Mouse (Mus musculus): ENCODE measurements around the gene Ccdc7a.
A peak's percentile ranks its signal among the peaks of the same experiment; 100 is the strongest.
"Not testable (repeated sequence)": the region's sequence is repeated elsewhere in the genome, so short reads cannot be mapped to it uniquely, and the experiment has no call there.

The Ccdc7a gene

DNA sequence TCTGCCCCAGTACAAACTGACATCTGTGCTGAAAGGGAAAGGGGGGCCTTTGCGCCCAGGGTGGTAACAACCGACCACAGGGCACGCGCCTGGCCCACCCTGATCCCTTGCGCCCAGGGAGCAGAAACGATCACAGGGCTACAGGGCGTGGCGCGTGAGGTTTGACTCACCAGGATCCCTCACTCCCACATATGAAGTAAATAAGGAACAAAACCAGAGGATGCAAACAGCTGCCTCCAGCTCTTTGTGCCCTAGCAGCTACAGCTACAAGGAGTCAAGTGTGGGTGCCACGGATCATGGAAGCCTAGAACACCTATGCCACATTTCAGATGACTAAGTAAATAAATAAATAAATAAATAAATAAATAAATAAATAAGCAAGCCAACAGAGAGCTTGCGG is at the start of gene Ccdc7a:
Ccdc7a (minus strand) TSS at position 101 of the 400 bp plus-strand sequence.
- DNase-seq (ENCODE audit: low spot score) = not testable (repeated sequence)

DNA sequence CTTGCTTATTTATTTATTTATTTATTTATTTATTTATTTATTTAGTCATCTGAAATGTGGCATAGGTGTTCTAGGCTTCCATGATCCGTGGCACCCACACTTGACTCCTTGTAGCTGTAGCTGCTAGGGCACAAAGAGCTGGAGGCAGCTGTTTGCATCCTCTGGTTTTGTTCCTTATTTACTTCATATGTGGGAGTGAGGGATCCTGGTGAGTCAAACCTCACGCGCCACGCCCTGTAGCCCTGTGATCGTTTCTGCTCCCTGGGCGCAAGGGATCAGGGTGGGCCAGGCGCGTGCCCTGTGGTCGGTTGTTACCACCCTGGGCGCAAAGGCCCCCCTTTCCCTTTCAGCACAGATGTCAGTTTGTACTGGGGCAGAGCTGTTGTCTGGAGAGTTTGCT is 1.5 kb upstream of the Ccdc7a start, which contains the start of gene Ccdc7b:
Ccdc7b (plus strand) TSS at position 301 of the 400 bp plus-strand sequence.
- not testable (repeated sequence) for DNase-seq (ENCODE audit: low spot score)

DNA sequence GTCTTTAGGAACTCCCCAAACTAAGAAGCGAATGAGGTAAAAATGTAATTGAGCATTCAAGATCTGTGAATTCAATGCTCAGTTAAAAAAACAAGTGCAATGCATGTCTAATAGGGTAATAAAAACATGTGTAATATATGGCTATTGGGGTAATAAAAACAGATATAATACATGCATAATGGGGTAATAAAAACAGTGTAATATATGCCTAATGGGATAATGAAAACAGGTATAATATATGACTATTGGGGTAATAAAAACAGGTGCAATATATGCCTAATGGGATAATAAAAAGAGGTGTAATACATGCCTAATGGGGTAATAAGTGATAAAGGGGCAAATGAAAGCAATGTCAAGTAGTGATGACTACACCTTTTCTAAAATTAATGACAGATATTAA is 73.9 kb downstream of the Ccdc7a start:
- no peak for DNase-seq (ENCODE audit: low spot score)

DNA sequence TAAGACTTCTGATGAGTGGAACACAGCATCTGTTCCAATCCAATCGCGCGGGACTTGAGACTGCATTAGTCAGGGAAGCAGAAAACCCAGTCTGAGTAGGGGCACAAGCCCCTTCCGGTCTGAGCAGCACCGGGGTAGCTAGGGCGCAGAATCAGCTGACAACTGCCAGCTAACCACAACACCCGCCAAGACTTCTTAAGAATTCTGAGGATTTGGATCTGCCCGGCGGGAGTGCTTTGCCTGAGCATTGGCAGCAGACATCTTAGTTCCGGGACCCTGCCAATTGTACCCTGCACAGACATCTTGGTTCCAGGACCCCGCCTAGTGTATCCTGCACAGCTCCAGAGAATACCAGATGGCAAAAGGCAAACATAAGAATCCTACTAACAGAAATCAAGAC is 116.4 kb downstream of the Ccdc7a start:
- not testable (repeated sequence) for DNase-seq (ENCODE audit: low spot score)

DNA sequence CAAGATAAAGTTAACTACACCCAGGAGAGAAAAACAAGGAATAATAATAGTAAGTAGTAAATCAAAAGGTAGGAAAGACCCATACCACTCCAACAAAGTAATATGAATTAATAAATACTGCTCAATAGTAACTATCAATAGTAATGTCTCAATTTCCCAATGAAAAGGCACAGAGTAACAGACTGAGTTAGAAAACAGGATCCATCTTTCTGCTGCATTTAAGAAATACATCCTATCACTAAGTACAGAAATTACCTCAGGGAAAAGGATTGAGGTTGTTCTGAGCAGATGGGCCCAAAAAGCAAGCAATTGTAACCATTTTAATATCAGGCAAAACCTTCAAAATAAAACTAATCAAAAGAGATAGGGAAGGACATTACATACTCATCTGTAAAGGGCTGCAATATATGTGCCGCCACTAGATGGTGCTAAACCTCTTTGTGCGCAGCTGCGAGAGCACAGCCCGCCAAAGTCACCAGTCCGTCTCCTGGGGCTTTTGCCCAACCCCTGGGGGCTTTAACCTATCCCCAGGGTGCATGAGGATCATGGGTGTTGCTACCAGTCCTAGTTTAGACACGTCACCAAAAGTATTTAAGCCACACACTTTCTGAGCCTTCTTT is 124.2 kb downstream of the Ccdc7a start:
- peak; percentile 10 for DNase-seq (ENCODE audit: low spot score)

DNA sequence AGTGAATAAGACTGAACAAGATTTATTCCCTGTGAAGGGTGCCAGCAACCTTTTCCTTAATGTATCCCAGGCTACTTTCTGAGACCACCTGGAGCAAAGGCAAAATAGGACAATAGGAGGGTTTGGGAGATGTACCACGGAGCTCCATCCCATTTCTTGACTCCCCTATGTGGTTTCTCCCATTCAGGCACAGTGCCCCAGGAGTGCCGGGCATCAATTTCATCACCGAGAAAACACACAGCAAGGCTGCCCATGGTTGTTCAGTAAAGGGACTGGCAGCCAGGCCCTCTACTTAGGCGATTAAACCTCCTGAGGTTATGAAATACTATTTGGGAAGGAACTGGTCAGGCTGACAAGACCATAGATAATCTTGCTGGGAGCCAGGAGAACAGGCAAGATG is 131.9 kb downstream of the Ccdc7a start:
- DNase-seq (ENCODE audit: low spot score) = no peak

DNA sequence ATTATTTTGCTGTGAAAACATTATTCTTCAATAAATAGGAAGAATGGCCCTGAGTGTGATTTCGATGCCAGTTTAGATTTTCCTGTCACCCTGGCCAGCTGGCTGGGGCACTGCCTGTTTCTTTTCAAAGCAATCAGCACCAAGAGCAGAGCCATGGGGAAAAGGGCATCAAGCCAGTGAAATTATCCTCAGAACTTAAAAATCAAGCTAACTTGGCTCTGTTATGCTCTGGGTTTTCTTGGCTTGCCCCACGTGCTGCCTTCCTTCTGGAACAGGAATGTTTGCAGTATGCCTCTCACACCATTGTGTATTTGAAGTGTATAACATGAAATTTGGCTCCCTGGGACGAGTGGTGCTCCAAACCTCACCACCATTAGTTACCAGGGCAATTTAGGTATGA is 182.6 kb downstream of the Ccdc7a start:
- DNase-seq (ENCODE audit: low spot score) = no peak

DNA sequence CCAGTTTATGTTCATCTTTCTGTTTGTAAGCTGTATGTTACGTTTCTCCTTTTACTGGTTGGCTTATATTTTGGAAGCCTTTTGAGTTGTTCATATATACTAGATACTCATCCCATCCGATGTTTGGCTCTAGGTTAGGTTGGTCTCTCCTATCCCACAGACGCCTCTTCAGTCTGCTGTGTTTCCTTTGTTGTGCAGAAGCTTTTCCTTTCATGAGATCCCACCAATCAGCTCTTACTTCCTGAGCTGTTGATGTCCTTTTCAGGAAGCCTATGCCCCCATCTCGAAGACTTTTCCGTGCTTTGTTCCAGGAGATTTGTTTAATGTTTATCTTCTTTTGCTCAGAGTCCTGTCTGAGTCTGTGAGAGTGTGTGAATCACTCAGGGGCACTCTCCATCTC is 221.6 kb downstream of the Ccdc7a start:
- no peak for DNase-seq (ENCODE audit: low spot score)

DNA sequence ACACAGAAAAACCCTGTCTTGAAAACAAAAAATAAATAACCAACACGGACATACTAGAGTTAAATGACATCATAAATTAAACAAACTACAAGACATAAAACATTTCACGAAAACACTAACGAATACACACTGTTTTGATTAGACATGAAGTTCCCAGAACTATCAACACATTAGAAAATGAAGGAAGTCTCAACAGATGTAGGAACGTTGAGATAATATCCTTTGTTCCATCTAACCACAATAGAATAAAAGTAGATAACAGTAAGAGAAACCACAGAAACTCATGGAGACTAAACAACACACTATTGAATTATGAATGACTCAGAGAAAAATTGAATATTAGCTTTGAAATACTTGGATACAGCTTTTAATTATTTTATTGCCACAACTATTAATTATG is 252.8 kb downstream of the Ccdc7a start:
- no peak for DNase-seq (ENCODE audit: low spot score)

DNA sequence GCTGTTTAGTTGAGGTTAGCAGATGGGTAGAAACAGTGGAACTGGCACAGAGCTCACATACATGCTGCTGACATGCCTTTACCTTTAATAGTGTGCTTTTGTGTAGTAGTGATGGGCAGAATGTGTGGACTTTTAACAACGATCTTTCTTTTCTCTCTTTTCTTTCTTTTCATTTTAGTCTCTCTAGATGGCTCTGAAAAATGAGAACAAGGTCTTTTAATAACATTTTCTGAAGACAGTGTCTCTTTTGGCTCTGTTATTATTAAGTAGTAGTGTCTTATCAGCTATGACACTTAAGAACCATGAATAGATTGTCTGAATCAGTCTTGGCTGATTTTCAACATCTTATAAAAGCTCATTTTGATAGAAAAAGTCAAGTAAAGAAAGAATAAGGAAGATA is 266.7 kb downstream of the Ccdc7a start, which contains the start of gene Gm3952:
Gm3952 (minus strand) TSS at position 101 of the 400 bp plus-strand sequence.
- DNase-seq (ENCODE audit: low spot score) = no peak

DNA sequence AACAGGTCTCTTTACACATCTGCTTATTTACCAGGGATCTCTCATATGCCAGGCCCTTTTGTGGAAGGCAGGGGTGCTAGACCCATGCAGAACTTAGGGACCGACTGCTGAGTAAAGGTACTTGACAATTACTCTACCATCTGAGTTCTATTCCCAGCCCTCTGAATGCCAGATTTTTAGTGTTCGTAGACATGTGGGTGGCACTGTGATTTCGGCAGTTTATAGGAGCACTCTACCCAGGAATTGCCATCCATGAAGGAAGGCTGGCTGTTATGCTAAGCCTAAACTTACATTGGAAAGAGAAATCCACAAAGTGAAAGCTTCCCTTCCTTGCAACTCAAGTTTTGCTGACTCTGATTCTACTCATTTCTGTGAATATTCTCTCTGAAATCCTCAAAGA is 329.6 kb downstream of the Ccdc7a start:
- DNase-seq (ENCODE audit: low spot score) = no peak

DNA sequence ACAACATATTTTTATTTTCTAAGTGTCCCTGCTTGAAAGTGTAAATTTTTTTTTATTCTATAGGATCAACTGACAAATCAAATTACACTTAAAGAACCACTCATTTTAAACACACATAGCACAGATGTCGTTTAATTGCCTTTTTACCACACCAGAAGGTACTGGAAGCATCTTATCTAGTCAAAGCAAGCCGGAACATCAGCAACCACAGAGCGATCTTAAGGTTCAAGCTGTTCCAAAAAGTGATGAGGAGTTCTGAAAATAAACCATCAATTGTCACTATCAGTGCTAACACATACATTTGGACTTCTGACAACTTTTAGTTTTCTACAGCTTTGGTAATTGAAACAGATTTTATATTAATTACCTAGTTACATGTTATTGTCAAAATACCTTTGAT is 331.2 kb downstream of the Ccdc7a start:
- DNase-seq (ENCODE audit: low spot score) = no peak

DNA sequence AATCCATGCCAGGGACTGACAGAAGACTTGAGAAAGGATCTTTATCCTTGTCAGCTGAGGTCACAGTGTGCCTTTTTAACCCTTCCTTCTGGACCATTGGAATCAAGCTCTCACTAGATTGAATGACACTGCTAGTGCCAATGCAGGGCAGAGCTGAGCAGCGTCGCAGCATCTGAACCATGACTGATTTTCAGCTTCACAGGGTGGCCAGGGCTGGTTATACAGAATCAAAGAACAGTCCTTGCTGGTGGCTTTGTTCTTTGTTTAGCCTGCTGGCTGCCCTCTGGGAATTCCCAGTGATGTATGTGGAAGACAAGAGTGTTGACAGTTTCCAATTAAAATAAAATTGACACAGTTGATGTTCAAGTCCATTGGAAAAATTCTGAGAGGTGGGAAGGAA is 333.1 kb downstream of the Ccdc7a start:
- DNase-seq (ENCODE audit: low spot score) = no peak

DNA sequence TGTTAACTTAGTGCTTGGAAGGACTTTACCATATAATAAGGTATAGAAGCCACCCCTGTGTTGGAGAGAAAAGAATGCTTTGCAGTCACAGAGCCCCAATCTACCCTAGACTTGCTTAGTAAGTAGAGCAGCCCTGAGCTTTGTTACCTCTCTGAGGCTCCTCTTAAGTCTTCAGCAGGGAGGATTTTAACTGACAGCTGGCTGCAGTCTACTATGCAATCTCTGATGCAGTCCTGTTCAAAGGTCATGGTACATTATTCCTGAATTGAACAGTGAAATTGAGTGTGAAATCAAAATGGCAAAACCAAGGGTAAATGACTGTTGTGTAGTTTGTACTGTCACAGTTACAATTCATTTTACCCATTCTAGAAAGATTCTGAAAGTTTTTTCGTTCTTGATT is 338.1 kb downstream of the Ccdc7a start:
- no peak for DNase-seq (ENCODE audit: low spot score)

DNA sequence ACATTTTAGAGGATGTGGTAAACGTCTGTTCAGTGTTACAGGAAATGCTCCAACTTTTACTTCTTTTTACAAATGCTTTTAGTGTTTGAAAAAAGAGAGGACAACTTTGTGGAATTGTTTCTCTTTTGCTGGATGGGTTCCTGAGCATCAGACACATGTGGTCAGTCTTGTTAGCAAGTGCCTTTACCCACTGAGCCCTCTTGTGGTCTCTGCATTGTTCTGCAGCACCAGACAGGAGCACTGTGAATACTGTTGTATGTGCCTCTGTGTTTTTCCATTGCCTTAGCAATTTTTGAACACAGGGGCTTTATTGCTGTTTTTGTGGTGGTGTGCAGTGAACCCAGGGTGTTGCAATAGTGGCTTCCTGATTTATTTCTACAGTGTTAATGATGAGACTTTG is 340.5 kb downstream of the Ccdc7a start:
- no peak for DNase-seq (ENCODE audit: low spot score)

DNA sequence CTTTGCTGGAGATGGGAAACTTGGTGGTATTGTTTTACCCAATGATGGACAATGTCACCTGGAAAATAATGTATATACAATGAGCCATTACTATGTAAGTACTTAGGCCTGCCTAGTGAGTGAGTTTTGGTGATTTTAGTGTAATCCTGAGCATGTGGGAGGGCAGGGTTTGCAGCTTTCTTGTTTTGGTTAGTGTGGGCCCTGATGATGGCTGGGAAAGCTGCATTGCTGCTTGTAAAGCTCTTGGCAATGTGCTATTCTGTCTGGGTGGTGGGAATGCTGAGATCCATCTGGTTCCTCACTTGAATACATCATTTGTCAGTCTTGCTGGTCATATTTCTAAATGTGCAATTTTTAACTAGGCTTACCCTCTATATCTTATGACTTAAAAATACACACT is 349.1 kb downstream of the Ccdc7a start:
- DNase-seq (ENCODE audit: low spot score) = peak; percentile 16

DNA sequence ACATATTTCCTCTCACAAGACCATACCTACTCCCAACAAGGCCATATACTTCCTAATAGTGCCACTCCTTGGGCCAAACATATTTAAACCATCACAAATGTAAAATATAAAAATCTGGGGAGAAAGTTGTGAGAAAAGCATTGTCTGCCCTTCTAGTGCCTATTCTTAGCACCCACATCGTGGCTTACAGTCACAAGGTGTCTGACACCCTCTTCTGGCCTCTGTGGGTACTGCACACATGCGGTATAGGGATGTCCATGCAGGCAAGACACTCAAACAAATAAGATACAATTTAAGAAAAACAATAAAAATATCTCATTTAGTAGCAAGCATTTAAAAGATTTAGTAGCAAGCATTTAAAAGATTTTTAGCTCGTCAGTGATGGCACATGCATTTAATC is 356.1 kb downstream of the Ccdc7a start:
- DNase-seq (ENCODE audit: low spot score) = peak; percentile 46

DNA sequence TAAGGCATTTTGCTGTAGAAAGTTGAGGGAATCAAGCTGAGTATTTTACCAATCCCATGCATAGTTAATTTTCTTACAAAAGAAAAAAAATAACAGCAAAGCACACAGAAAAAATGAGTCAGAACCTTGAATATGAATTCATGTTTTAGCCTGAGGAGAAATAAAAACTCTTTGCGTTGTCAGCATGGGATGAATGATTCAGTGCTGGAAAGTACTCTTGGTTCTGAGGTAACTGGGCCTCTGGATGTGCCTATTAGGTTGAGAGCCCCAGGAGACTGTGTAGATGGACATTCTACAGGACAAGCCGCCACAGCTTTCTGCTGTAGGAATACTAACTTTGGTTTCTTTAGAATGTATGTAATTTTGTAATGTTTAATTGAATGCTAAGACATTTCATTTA is 360.5 kb downstream of the Ccdc7a start:
- no peak for DNase-seq (ENCODE audit: low spot score)

DNA sequence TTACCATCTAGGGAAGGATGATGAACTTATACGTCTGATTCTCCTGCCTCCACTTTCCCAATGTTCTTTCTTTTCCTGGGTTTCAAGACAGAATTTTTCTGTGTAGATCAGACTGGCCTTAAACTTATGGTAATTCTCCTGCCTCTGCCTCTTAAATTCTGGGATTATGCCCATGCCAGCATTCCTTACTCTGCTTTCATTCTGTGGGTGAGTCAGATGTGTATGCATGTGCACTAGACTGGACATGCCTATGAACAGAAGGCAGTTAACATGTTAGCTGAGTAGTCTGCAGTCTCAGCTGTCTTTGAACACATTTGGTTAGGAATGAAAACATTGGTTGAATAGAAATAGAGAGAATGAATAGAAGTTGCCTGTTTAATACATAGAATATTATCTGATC is 360.9 kb downstream of the Ccdc7a start:
- DNase-seq (ENCODE audit: low spot score) = no peak

DNA sequence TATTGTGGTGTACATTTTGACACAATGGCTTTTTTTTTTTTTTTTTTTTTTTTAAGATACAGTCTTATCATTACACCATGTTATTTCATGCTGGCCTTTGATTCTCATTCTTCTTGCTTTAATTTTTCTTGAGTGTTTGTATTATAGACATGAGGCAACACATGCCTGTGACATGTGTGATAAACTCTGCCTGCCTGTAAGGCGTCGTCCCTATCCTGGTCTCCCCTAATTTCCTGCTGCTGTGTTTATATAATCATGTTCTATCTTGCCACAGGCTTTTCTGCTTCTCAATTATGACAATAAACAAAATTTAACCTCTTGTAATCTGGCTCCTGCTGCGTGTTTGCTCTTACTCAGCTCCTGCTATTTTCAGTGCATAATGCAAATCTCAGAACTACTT is 367.4 kb downstream of the Ccdc7a start:
- no peak for DNase-seq (ENCODE audit: low spot score)

DNA sequence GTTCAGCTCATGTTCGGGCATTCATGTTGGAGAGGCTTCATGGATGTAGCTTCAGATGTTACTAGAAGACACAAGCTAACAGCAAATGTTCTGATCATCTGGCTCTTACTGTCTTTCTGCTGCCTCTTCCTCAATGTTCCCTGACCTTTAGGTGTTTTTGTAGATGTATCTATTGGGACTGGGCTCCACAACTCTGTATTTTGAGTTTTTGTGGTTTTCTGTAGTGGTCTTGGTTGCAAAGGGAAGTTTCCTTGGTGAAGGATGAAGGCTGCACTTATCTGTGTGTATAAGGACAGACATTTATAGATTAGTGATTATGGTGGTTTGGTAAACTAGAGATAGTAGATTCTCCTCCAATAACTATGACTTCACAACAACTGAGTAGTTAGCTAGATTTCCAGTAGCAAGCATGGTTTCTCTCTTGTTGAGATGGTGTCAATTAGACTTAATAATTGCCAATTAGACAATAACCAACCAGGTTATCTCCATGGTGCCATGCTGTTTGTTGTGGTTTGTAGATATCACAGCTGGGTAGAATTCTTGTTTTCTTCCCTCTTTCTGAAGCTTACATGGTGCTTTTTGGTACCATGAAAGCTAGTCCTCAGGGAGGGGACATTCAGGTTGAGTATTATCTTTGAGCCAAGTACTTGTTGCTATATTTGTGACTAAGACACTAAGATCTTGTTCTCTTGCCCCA is 368.5 kb downstream of the Ccdc7a start:
- DNase-seq (ENCODE audit: low spot score) = no peak

DNA sequence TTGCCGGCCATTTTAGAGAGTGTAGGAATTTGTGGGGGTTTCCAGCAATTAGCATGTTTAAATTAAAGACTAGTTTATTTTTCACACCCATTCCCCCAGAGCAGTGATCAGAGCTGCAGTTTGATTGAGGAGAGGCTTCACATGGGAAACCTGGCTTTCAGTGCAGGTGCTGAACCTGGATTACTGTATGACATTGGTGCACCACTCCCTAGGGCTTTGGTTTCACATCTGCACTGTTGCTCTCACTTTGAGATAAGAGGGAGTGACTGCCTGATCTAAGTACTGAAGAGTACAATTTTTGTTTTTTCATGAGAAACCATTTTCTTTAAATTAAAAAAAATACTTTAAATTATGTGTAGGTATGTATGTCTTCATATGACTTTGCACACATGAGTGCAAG is 375.3 kb downstream of the Ccdc7a start:
- no peak for DNase-seq (ENCODE audit: low spot score)

DNA sequence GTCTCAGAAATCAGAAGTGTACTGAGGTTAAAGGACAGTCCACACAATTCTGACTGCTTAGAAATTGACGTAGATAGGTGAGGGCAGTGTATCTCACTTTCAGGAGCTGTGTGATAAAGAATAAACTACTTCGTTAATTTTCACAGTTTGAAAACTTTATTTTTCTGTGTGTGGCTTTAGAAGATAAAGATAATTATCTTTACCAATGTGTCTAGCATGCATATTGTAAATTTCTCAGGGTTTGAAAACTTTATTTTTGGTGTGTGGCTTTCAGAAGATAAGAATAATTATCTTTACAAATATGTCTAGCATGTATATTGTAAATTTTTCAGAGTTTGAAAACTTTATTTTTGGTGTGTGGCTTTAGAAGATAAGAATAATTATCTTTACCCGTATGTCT is 376.6 kb downstream of the Ccdc7a start:
- no peak for DNase-seq (ENCODE audit: low spot score)

DNA sequence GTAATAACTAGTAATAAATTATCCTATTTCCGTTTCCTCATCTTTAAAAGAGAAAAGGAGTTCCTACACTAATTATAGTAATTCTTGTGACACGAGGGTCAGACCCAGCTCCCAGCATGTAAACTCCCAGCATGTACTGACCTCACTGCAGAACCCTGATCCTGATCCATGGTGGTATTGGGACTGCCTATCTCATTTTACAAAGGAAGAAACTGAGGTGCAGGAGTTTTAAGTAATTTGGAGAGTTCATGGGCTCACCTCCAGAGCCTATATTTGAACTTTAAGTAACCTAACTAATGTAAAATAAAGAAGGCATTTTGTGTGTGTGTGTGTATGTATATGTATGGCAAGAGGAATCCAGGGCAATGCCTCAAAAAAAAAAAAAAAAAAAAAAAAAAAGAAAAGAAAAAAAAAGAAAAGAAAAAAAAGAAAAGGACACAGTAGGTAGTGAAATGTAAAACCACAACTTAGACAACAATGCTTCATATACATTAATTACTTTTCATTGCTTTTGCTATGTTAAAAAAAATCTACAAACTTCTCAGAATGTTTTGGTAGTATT is 378.8 kb downstream of the Ccdc7a start:
- DNase-seq (ENCODE audit: low spot score) = no peak

Measured in left cerebral cortex, adult 11 months (tissue).